ENCODE assay signal across 9 mouse cellular contexts in genomic region chr11:63130497-63130896, GRCm38 (mm10). TPM values are rescaled to one million over a fixed set of nuclear protein-coding genes. Genes with fewer than 3 reads are reported as not detected.
DNase-seq lines count a peak whose midpoint lies in the region; ATAC-seq and TF ChIP-seq lines count a peak whose summit lies in the region.
"Had no signal": no experiment of that assay in that cellular context is flagged by ENCODE, and none has a peak within 500 bp of the region (broad histone marks: within the 10 kb centered on the region; RNA-seq: fewer than 3 reads in every experiment).

No protein-coding gene starts in this region.

- H3K9ac ChIP-seq in forebrain, embryonic 16.5 days (replicated peaks; ENCODE audit: low read depth, low read length): no peak overlapping the region
- 0 out of 2 replicates have a peak overlapping the region, but pooled peaks have one; percentile 2 for H3K9ac ChIP-seq in hindbrain, embryonic 12.5 days
- peak overlapping the region; percentile 94 for H3K9ac ChIP-seq in limb, embryonic 13.5 days

- ATAC-seq in forebrain, embryonic 16.5 days: no peak
- ATAC-seq in hindbrain, embryonic 12.5 days (ENCODE audit: low FRiP score): no peak
- no peak for ATAC-seq in limb, embryonic 13.5 days (ENCODE audit: low FRiP score, low read depth)

- TF ChIP-seq POLR2A in thymus, adult 2 months (IDR thresholded peaks at IDR 0.05; ENCODE audit: control insufficient read depth, extremely low read depth, insufficient read depth, low read length, poor library complexity): no peak

- H3K4me1 ChIP-seq in forebrain, embryonic 16.5 days (replicated peaks; ENCODE audit: control insufficient read depth, insufficient read depth, low read length): peaks cover 29% of the 10 kb centered on the region
- peaks cover 29% of the 10 kb centered on the region for H3K4me1 ChIP-seq in hindbrain, embryonic 12.5 days
- H3K4me1 ChIP-seq in limb, embryonic 13.5 days: peaks cover 63% of the 10 kb centered on the region
- H3K4me1 ChIP-seq in thymus, adult 2 months (replicated peaks; ENCODE audit: control insufficient read depth, insufficient read depth, low read length): no peaks in the 10 kb centered on the region

- no peak overlapping the region for H3K27ac ChIP-seq in forebrain, embryonic 16.5 days (ENCODE audit: low read length)
- H3K27ac ChIP-seq in hindbrain, embryonic 12.5 days: no peak overlapping the region
- peak overlapping the region; percentile 98; the same call in 1 of the 2 replicates for H3K27ac ChIP-seq in limb, embryonic 13.5 days
- no peak overlapping the region for H3K27ac ChIP-seq in thymus, adult 2 months (ENCODE audit: control insufficient read depth, insufficient read depth, low read length)

- H3K36me3 ChIP-seq in forebrain, embryonic 16.5 days (ENCODE audit: control insufficient read depth, insufficient read depth): no peaks in the 10 kb centered on the region
- no peaks in the 10 kb centered on the region for H3K36me3 ChIP-seq in hindbrain, embryonic 12.5 days
- peaks cover 10% of the 10 kb centered on the region for H3K36me3 ChIP-seq in limb, embryonic 13.5 days
- H3K36me3 ChIP-seq in thymus, adult 2 months (ENCODE audit: control insufficient read depth, insufficient read depth, low read length): no peaks in the 10 kb centered on the region

- peaks cover 39% of the 10 kb centered on the region for H3K27me3 ChIP-seq in forebrain, embryonic 16.5 days (replicated peaks; ENCODE audit: control insufficient read depth, insufficient read depth, low read length)
- peaks cover 67% of the 10 kb centered on the region for H3K27me3 ChIP-seq in hindbrain, embryonic 12.5 days
- peaks cover 29% of the 10 kb centered on the region for H3K27me3 ChIP-seq in limb, embryonic 13.5 days
- peaks cover 6% of the 10 kb centered on the region; the same call in 1 of the 2 replicates for H3K27me3 ChIP-seq in thymus, adult 2 months (ENCODE audit: control insufficient read depth, insufficient read depth, low read length)

- H3K9me3 ChIP-seq in forebrain, embryonic 16.5 days (ENCODE audit: control insufficient read depth, low read length): no peaks in the 10 kb centered on the region
- H3K9me3 ChIP-seq in hindbrain, embryonic 12.5 days (replicated peaks): no peaks in the 10 kb centered on the region
- H3K9me3 ChIP-seq in limb, embryonic 13.5 days: no peaks in the 10 kb centered on the region

- no peak for TF ChIP-seq CTCF in thymus, adult 2 months (IDR thresholded peaks at IDR 0.05; ENCODE audit: borderline replicate concordance, control insufficient read depth, extremely low read depth, insufficient read depth, low read length, poor library complexity)

- peak; percentile 72 to 91 for DNase-seq in adrenal gland, adult (ENCODE audit: inconsistent age in 2 of 2, low spot score in 1 of 2)
- no peak for DNase-seq in adrenal gland, postnatal 4 days (ENCODE audit: low spot score in 2 of 2)
- peak; percentile 76 for DNase-seq in adrenal gland, postnatal 25 days
- DNase-seq in ovary, postnatal 36 days (ENCODE audit: low spot score): peak; percentile 77
- DNase-seq in thymus, adult 2 months: no peak

- H3K4me3 ChIP-seq in forebrain, embryonic 16.5 days (replicated peaks; ENCODE audit: low read length): no peak overlapping the region
- H3K4me3 ChIP-seq in hindbrain, embryonic 12.5 days: no peak overlapping the region
- peak overlapping the region; percentile 71 for H3K4me3 ChIP-seq in limb, embryonic 13.5 days
- no peak overlapping the region for H3K4me3 ChIP-seq in thymus, adult 2 months (ENCODE audit: control insufficient read depth, insufficient read depth, low read length)

- WGBS in forebrain, embryonic 16.5 days: 36% methylated on average over 8 of the region's 8 CpGs
- 60% methylated on average over 8 of the region's 8 CpGs for WGBS in hindbrain, embryonic 12.5 days
- 35% methylated on average over 8 of the region's 8 CpGs for WGBS in limb, embryonic 13.5 days
- WGBS in thymus, adult 2 months: 57% methylated on average over 8 of the region's 8 CpGs

- peak overlapping the region; percentile 97; the same call in 1 of the 2 replicates for H3K4me2 ChIP-seq in forebrain, embryonic 16.5 days (ENCODE audit: low read length)
- H3K4me2 ChIP-seq in hindbrain, embryonic 12.5 days (replicated peaks): peak overlapping the region; percentile 94
- peak overlapping the region; percentile 85 for H3K4me2 ChIP-seq in limb, embryonic 13.5 days (replicated peaks)

RNA-seq across cellular contexts. Expression of gene Pmp22, which starts 1.7 kb away (rescaled TPM):
- 100 to 1,000 TPM; 159 to 178 TPM for total RNA-seq in adrenal gland, postnatal 4 days (2021)
- 161 and 162 TPM in 2 replicates for total RNA-seq in adrenal gland, postnatal 25 days (2021)
- 24.3 and 37.4 TPM in 2 replicates for polyA plus RNA-seq in forebrain, embryonic 16.5 days (2015; fragmentation: Nextera tagmentation; extraction: Ambion mirVana)
- 68.7 and 76.0 TPM in 2 replicates for polyA plus RNA-seq in hindbrain, embryonic 12.5 days (2016; fragmentation: Nextera tagmentation; extraction: Ambion mirVana)
- polyA plus RNA-seq in limb, embryonic 13.5 days (2015; fragmentation: Nextera tagmentation; extraction: Ambion mirVana): 164 and 191 TPM in 2 replicates
- 24.2 and 27.3 TPM in 2 replicates for polyA plus RNA-seq in thymus, adult 2 months (2012; rRNA removed)
- total RNA-seq: neutrophil, adult 5-6 weeks had no signal

Comparison
In these comparisons a context has a peak if more than half of its experiments do, and no peak if none do; other contexts are left out.
1. DNase-seq: peak in adrenal gland, adult (2 of 2), adrenal gland, postnatal 25 days (single experiment) and ovary, postnatal 36 days (single experiment); none in adrenal gland, postnatal 4 days (0 of 2) and thymus, adult 2 months (single experiment).
2. Peak in every context shown above with its lines, with median percentiles within 50 percentile points of each other: H3K4me2 ChIP-seq.